Mouse (Mus musculus) brain, embryonic 14.5 days (tissue): ENCODE measurements around the gene Dcun1d4.

ENCODE experiments used
- CTCF ChIP-seq: fragments of 200-500 bp; IDR thresholded peaks from 2 replicates; pipeline ENCODE4 v1.5.1; 2012; ENCODE audit warnings: inconsistent platforms, mild to moderate bottlenecking, moderate library complexity, borderline replicate concordance; ENCODE audit not compliant: insufficient read depth, insufficient read length; ENCODE audit errors: extremely low read depth
- POLR2A ChIP-seq: fragments of 200-500 bp; IDR thresholded peaks from 2 replicates; pipeline ENCODE4 v1.6.1; 2012; ENCODE audit warnings: mild to moderate bottlenecking, inconsistent platforms, borderline replicate concordance; ENCODE audit not compliant: poor library complexity, insufficient read depth, insufficient read length, severe bottlenecking; ENCODE audit errors: extremely low read depth

DNA sequence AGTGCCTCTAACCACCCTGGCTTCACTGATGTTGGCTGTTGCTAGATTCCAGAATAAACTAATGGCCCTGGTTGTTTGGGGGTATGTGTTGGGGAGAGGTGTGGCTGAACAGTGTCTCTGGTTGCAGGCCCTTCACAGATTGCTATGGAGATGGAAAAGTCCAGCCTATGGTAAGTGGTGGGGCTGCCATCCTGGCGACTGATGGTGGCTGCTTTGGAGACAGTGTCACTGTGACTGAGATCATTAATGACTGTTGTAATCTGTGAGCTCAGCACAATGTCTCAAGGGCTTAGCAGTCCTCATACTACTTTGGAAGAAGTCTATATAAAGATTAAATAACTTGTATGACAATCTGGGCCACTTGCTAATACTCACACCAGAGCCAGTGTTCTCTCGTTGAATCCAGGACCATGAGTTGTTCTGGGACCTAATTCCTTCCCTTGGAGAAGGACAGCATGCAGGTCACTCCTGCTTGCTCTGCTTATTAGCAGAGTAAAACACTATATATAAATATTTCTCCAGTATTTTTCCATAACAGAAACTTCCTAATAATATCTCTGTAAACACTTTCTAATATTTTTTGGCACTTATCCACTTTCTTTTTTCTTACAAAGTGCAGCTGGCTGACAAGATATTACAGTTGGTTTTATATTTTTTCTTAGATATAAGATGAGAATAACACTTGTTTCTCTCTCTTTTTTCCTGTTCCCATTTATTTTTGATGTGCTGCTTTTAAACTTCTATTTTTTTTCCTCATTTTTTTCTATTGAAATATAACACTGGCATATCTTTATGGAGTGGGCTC is 26.1 kb upstream of the Dcun1d4 start:
- TF ChIP-seq CTCF, result no peak
- TF ChIP-seq POLR2A, result no peak
